In the genomic region with DNA sequence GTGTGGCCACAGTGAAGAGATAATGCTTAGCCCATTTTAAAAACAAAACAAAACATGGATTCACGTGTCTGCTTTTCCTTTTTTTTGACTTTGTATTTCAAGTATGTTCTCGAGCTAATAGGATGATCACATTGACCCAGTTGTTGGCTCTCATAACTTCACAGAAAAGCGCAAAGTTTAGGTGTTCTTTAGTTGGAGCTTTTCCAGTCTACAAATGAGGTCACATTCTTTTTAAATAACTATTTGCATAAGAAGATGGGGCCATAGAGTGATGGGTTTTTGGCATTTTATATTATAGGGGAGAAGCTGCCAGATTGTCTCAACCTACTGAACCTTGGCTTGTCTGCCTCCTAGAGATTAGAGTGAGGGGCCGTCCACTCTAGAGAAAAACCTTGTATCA, we compare ENCODE assay signal across 7 mouse cellular contexts. TPM values are rescaled to one million over a fixed set of nuclear protein-coding genes. Genes with fewer than 3 reads are reported as not detected.
DNase-seq lines count a peak whose midpoint lies in the region; ATAC-seq and TF ChIP-seq lines count a peak whose summit lies in the region.

No protein-coding gene starts in this region.

- 68% methylated on average over 4 of the region's 4 CpGs for WGBS in kidney, embryonic 15.5 days
- 75% methylated on average over 4 of the region's 4 CpGs for WGBS in embryonic facial prominence, embryonic 14.5 days
- 41% methylated on average over 4 of the region's 4 CpGs for WGBS in liver, embryonic 12.5 days (ENCODE audit: insufficient replicate concordance)

- no peak for ATAC-seq in kidney, embryonic 15.5 days (replicated peaks; ENCODE audit: low FRiP score)
- ATAC-seq in G1E (ENCODE audit: extremely low read depth, insufficient number of reproducible peaks, low FRiP score, poor library complexity, severe bottlenecking) = no peak
- ATAC-seq in embryonic facial prominence, embryonic 14.5 days (ENCODE audit: low read depth) = no peak
- no peak for ATAC-seq in liver, embryonic 12.5 days

- peaks cover 49% of the 10 kb centered on the region for H3K36me3 ChIP-seq in kidney, embryonic 15.5 days
- H3K36me3 ChIP-seq in G1E (replicated peaks) = peaks cover 56% of the 10 kb centered on the region
- H3K36me3 ChIP-seq in embryonic facial prominence, embryonic 14.5 days (ENCODE audit: control insufficient read depth, insufficient read depth, low read length) = peaks cover 50% of the 10 kb centered on the region
- H3K36me3 ChIP-seq in liver, embryonic 12.5 days = peaks cover 57% of the 10 kb centered on the region

- H3K27me3 ChIP-seq in kidney, embryonic 15.5 days = no peaks in the 10 kb centered on the region
- no peaks in the 10 kb centered on the region for H3K27me3 ChIP-seq in G1E (ENCODE audit: insufficient read depth, low read length)
- no peaks in the 10 kb centered on the region for H3K27me3 ChIP-seq in embryonic facial prominence, embryonic 14.5 days (replicated peaks; ENCODE audit: control insufficient read depth, insufficient read depth, low read length)
- no peaks in the 10 kb centered on the region for H3K27me3 ChIP-seq in liver, embryonic 12.5 days (replicated peaks)

- H3K4me1 ChIP-seq in kidney, embryonic 15.5 days = peaks cover 42% of the 10 kb centered on the region
- peaks cover 47% of the 10 kb centered on the region for H3K4me1 ChIP-seq in G1E (ENCODE audit: insufficient read depth, low read depth, low read length)
- peaks cover 18% of the 10 kb centered on the region for H3K4me1 ChIP-seq in embryonic facial prominence, embryonic 14.5 days (ENCODE audit: control insufficient read depth, insufficient read depth, low read length)
- H3K4me1 ChIP-seq in liver, embryonic 12.5 days = peaks cover 56% of the 10 kb centered on the region

- H3K4me2 ChIP-seq in kidney, embryonic 15.5 days = peak overlapping the region; percentile 75
- peak overlapping the region; percentile 77 for H3K4me2 ChIP-seq in embryonic facial prominence, embryonic 14.5 days (ENCODE audit: low read depth, low read length)
- H3K4me2 ChIP-seq in liver, embryonic 12.5 days = peak overlapping the region; percentile 74

- no peak overlapping the region for H3K27ac ChIP-seq in kidney, embryonic 15.5 days
- H3K27ac ChIP-seq in embryonic facial prominence, embryonic 14.5 days (replicated peaks; ENCODE audit: low read depth, low read length) = no peak overlapping the region
- peak overlapping the region; percentile 59; the same call in 1 of the 2 replicates for H3K27ac ChIP-seq in liver, embryonic 12.5 days

- no peaks in the 10 kb centered on the region for H3K9me3 ChIP-seq in kidney, embryonic 15.5 days (replicated peaks)
- H3K9me3 ChIP-seq in G1E (replicated peaks) = no peaks in the 10 kb centered on the region
- H3K9me3 ChIP-seq in embryonic facial prominence, embryonic 14.5 days (ENCODE audit: control insufficient read depth, low read length) = peaks cover 4% of the 10 kb centered on the region; the same call in 1 of the 2 replicates
- H3K9me3 ChIP-seq in liver, embryonic 12.5 days (replicated peaks) = no peaks in the 10 kb centered on the region

- no peak for DNase-seq in kidney, postnatal 10 days
- DNase-seq in G1E (ENCODE audit: low spot score) = no peak
- no peak for DNase-seq in embryonic facial prominence, embryonic 14.5 days (ENCODE audit: low spot score)
- DNase-seq in gastrocnemius, postnatal 10 days = no peak
- no peak for DNase-seq in layer of hippocampus, postnatal 10 days (ENCODE audit: low spot score in 2 of 2)

- no peak overlapping the region for H3K9ac ChIP-seq in kidney, embryonic 15.5 days
- no peak overlapping the region for H3K9ac ChIP-seq in embryonic facial prominence, embryonic 14.5 days (ENCODE audit: low read depth, low read length)
- H3K9ac ChIP-seq in liver, embryonic 12.5 days = peak overlapping the region; percentile 94

- H3K4me3 ChIP-seq in kidney, embryonic 15.5 days (replicated peaks) = peak overlapping the region; percentile 83
- H3K4me3 ChIP-seq in G1E (ENCODE audit: low read depth, low read length) = peak overlapping the region; percentile 89
- H3K4me3 ChIP-seq in embryonic facial prominence, embryonic 14.5 days (ENCODE audit: low read depth, low read length) = no peak overlapping the region
- H3K4me3 ChIP-seq in liver, embryonic 12.5 days = peak overlapping the region; percentile 78

- TF ChIP-seq CTCF in G1E (IDR thresholded peaks at IDR 0.05; ENCODE audit: low read depth, low read length) = no peak

RNA-seq across cellular contexts. Expression of a gene that starts 2.3 kb away (rescaled TPM):
- 176 and 183 TPM in 2 replicates for polyA plus RNA-seq in kidney, embryonic 15.5 days (2015; fragmentation: Nextera tagmentation; extraction: Ambion mirVana)
- total RNA-seq in G1E (2014; fragmentation: Nextera tagmentation) = 75.5 and 91.7 TPM in 2 replicates
- 161 and 165 TPM in 2 replicates for total RNA-seq in G1E (2017)
- 113 and 139 TPM in 2 replicates for polyA plus RNA-seq in G1E (2012)
- 119 and 124 TPM in 2 replicates for polyA plus RNA-seq in embryonic facial prominence, embryonic 14.5 days (2014; fragmentation: Nextera tagmentation; extraction: Ambion mirVana)
- 199 and 210 TPM in 2 replicates for polyA plus RNA-seq in liver, embryonic 12.5 days (2016; fragmentation: Nextera tagmentation; extraction: Ambion mirVana)
- 10 to 100 TPM; 20.9 to 21.0 TPM for total RNA-seq in gastrocnemius, postnatal 10 days (2021)
- 10 to 100 TPM; 41.0 to 46.6 TPM for total RNA-seq in layer of hippocampus, postnatal 10 days (2021)
